Comparison of ENCODE assay signal across 8 mouse cellular contexts in the genomic region with DNA sequence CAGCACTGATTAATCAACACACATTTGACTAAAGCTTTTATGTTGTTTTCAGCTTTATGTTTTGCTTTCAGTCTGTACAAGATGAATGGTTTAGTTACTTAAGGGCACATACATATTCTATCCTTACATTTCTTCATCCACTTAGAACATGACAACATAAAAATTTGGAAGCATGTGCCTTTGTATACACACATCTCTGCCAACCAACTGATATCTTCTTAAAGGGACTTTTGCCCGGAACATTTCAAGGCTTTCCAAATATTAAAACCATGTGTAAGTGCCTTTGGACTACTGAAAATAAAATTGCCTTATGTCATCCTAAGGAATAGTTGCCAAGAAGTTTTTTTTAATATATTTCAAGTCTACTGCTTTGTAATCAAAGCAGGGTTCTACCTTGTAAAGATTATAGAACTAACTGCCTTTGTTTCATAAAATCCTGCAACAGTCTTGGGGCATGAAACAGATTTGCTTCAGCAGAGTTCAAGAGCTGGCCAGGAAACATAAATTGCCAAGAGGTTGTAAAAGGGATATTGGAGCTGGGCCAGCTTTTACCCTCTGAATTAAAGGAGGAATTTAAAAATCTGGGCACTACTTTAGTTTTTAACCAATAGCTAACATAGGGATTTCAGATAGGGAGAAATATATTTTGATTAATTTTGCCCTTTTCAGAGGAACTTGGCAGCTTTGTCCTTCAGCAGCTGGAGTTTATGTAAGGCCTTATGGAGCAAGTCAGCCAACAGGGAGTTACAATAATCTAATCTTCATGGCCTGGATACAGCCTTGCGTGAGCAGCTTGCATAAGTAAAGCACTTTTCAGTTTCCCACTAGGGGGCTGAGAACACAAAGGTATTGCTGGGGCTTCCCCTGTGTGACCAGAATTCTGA.
DNase-seq lines count a peak whose midpoint lies in the region; ATAC-seq lines count a peak whose summit lies in the region.

No protein-coding gene starts in this region.

- WGBS in heart, embryonic 14.5 days, result 43% methylated on average over 2 of the region's 2 CpGs
- 41% methylated on average over 2 of the region's 2 CpGs for WGBS in neural tube, embryonic 12.5 days

- H3K27me3 ChIP-seq in heart, embryonic 14.5 days (ENCODE audit: control insufficient read depth, insufficient read depth, low read length), result no peaks in the 10 kb centered on the region
- no peaks in the 10 kb centered on the region for H3K27me3 ChIP-seq in neural tube, embryonic 12.5 days (replicated peaks)

- H3K27ac ChIP-seq in heart, embryonic 14.5 days (replicated peaks in 1 of 2; ENCODE audit: control insufficient read depth in 1 of 2, insufficient read depth in 1 of 2, low read depth in 2 of 2, low read length in 2 of 2), result no peak overlapping the region
- no peak overlapping the region for H3K27ac ChIP-seq in neural tube, embryonic 12.5 days

- no peaks in the 10 kb centered on the region for H3K9me3 ChIP-seq in heart, embryonic 14.5 days (ENCODE audit: control insufficient read depth, low read length)
- H3K9me3 ChIP-seq in neural tube, embryonic 12.5 days, result no peaks in the 10 kb centered on the region

- H3K36me3 ChIP-seq in heart, embryonic 14.5 days (ENCODE audit: control insufficient read depth, insufficient read depth, low read length), result no peaks in the 10 kb centered on the region
- no peaks in the 10 kb centered on the region for H3K36me3 ChIP-seq in neural tube, embryonic 12.5 days

- no peaks in the 10 kb centered on the region; a peak in 1 of 4 replicates for H3K4me1 ChIP-seq in heart, embryonic 14.5 days (ENCODE audit: control insufficient read depth in 2 of 2, insufficient read depth in 2 of 2, low read length in 2 of 2)
- H3K4me1 ChIP-seq in neural tube, embryonic 12.5 days, result no peaks in the 10 kb centered on the region

- ATAC-seq in heart, embryonic 14.5 days (ENCODE audit: insufficient number of reproducible peaks, insufficient read depth, low FRiP score, low read depth), result peak; percentile 66; the same call in 1 of the 2 replicates
- ATAC-seq in neural tube, embryonic 12.5 days (ENCODE audit: low FRiP score, low read depth), result peak; percentile 95

- H3K4me2 ChIP-seq in heart, embryonic 14.5 days (ENCODE audit: low read length), result no peak overlapping the region
- no peak overlapping the region for H3K4me2 ChIP-seq in neural tube, embryonic 12.5 days (replicated peaks)

- peak; percentile 5 for DNase-seq in right cerebral cortex, postnatal 14 days
- DNase-seq in right cerebral cortex, adult 18-20 months, result no peak
- DNase-seq in cerebellum, postnatal 10 days, result peak; percentile 72 to 78
- peak; percentile 25 to 38 for DNase-seq in layer of hippocampus, postnatal 10 days (ENCODE audit: low spot score in 2 of 2)
- DNase-seq in spleen, postnatal 10 days (ENCODE audit: low spot score in 2 of 2), result no peak
- no peak for DNase-seq in thymus, postnatal 14 days

- H3K9ac ChIP-seq in heart, embryonic 14.5 days (ENCODE audit: low read length), result no peak overlapping the region
- no peak overlapping the region for H3K9ac ChIP-seq in neural tube, embryonic 12.5 days

- H3K4me3 ChIP-seq in heart, embryonic 14.5 days (ENCODE audit: control insufficient read depth in 1 of 2, insufficient read depth in 1 of 2, low read depth in 1 of 2, low read length in 2 of 2), result no peak overlapping the region
- H3K4me3 ChIP-seq in neural tube, embryonic 12.5 days, result no peak overlapping the region

Comparison
In these comparisons a context has a peak if more than half of its experiments do, and no peak if none do; other contexts are left out.
1. DNase-seq: peak in right cerebral cortex, postnatal 14 days (single experiment), cerebellum, postnatal 10 days (2 of 2) and layer of hippocampus, postnatal 10 days (2 of 2); none in right cerebral cortex, adult 18-20 months (single experiment), spleen, postnatal 10 days (0 of 2) and thymus, postnatal 14 days (single experiment).